Mouse (Mus musculus): ENCODE measurements at regions not wholly inside any gene's neighbourhood (a gene's known extent, or its start where the extent isn't known, plus 50 kb on each side); places are given as distances from the start of the nearest gene placed in this dataset.

DNA sequence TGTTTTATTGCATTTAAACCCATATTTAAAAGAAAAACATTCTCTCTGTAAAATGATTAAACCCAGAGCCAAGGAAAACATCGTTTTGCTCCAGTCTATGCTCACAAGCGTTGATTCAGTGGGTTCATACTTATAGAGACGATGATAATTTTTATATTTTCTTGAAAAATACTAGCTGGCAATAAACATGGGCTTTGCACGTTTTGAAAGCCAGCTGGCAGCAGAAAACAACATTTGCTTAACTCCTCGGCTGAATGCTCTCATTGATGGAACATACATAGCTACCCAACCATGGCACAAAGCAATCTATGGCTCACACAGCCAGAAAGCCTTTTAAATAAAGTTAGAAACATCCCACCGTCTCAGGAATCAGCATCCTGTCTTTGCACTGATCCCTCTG is 366.5 kb downstream of the Rapgef2 start:
- no peaks in the 10 kb centered on the region for H3K27me3 ChIP-seq (ENCODE audit: insufficient read depth, low read length)
- H3K4me1 ChIP-seq (replicated peaks; ENCODE audit: low read depth, low read length) = no peaks in the 10 kb centered on the region
- H3K9me3 ChIP-seq (ENCODE audit: low read length) = no peaks in the 10 kb centered on the region
- no peak overlapping the region for H3K4me3 ChIP-seq (replicated peaks; ENCODE audit: low read length)
- no peak for TF ChIP-seq NANOG (IDR thresholded peaks at IDR 0.05; ENCODE audit: borderline replicate concordance, low read length)
- TF ChIP-seq CTCF (conservative IDR thresholded peaks at IDR 0.05; ENCODE audit: low read length) = no peak
- TF ChIP-seq POU5F1 (IDR thresholded peaks at IDR 0.05; ENCODE audit: borderline replicate concordance, low read length) = no peak
- H3K36me3 ChIP-seq (ENCODE audit: insufficient read depth, low read length) = no peaks in the 10 kb centered on the region

DNA sequence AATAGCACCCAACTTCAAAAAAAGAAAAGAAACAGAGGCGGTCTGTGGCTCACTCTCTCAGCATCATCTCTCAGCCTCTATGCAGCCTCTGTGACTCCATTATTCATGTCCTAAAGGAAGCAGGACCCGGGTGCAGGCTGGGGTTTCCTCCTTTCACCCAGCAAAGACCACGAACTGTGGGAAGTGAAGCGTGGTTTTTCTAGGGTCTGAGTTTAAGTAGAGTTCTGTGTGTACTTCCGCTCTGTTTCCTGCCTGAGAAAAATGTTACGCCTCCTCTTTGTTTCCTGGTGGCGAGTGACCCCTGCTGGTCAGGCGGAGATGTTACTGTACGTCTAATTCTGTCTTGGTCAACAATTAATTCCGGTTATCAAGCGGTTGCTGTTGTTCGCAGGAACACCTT is 366.9 kb downstream of the Rapgef2 start:
- no peaks in the 10 kb centered on the region for H3K36me3 ChIP-seq (ENCODE audit: insufficient read depth, low read length)
- H3K27me3 ChIP-seq (ENCODE audit: insufficient read depth, low read length) = no peaks in the 10 kb centered on the region
- no peaks in the 10 kb centered on the region for H3K9me3 ChIP-seq (ENCODE audit: low read length)
- H3K4me3 ChIP-seq (replicated peaks; ENCODE audit: low read length) = no peak overlapping the region
- H3K4me1 ChIP-seq (replicated peaks; ENCODE audit: low read depth, low read length) = no peaks in the 10 kb centered on the region
- peak; percentile 90 for TF ChIP-seq CTCF (conservative IDR thresholded peaks at IDR 0.05; ENCODE audit: low read length)
- TF ChIP-seq POU5F1 (IDR thresholded peaks at IDR 0.05; ENCODE audit: borderline replicate concordance, low read length) = no peak

DNA sequence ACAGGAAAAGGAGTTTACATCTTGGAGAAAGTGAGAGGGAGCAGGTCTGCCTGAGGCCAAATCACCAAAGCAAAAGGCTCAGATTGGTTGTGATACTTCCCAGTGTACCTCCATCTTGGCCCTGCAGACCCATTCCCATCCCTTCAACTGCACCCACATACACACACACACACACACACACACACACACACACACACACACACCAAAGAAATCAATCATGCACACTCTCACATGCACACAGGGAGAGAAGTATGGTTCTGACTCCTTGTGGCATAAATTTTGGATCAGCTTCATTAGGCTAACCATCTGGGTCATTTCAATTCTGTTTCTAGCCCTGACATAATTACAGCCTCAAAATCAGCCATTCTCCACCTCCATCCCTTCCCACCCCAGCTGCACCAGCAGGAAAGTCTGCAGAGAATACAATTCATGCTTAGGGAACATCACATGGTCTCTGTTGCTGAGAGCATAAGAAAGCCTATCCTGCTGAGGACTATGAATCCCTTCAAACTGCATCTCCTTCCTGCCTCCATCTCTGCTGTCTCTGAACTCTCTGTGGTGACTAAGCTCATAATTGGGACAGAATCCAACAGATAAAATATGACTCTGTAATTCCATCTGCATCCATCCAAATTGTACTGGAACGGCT is 378.0 kb downstream of the Rapgef2 start:
- TF ChIP-seq NANOG (IDR thresholded peaks at IDR 0.05; ENCODE audit: borderline replicate concordance, low read length) (no peak), POU5F1 (IDR thresholded peaks at IDR 0.05; ENCODE audit: borderline replicate concordance, low read length) (no peak)

DNA sequence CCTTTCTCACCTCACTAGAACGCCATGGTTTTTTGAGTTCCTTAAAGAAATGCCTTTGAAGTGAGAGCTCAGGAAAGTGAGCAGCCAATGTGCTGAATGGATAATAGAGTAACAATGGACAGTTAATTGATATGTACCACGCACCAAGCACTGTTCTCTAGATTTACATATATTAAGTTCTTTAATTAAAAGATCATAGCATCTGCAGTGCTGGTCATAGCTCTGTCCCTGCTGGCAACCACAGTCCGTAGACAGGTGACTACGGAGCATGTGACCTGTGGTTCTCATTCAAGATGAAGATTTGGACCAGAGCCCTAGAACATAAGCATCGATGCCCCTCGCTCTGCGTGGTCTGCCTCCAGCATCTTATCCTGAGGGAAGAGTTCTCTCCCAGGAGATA is 378.5 kb downstream of the Rapgef2 start:
- H3K4me1 ChIP-seq (replicated peaks; ENCODE audit: low read depth, low read length) = no peaks in the 10 kb centered on the region
- H3K27me3 ChIP-seq (ENCODE audit: insufficient read depth, low read length) = no peaks in the 10 kb centered on the region
- H3K9me3 ChIP-seq (ENCODE audit: low read length) = peaks cover 10% of the 10 kb centered on the region
- TF ChIP-seq NANOG (IDR thresholded peaks at IDR 0.05; ENCODE audit: borderline replicate concordance, low read length) = no peak
- TF ChIP-seq CTCF (conservative IDR thresholded peaks at IDR 0.05; ENCODE audit: low read length) = no peak
- TF ChIP-seq POU5F1 (IDR thresholded peaks at IDR 0.05; ENCODE audit: borderline replicate concordance, low read length) = no peak
- no peak overlapping the region for H3K4me3 ChIP-seq (replicated peaks; ENCODE audit: low read length)
- H3K36me3 ChIP-seq (ENCODE audit: insufficient read depth, low read length) = no peaks in the 10 kb centered on the region

More for the DNA sequence above, 378.0 kb downstream of the Rapgef2 start:
- H3K4me3 ChIP-seq (replicated peaks; ENCODE audit: low read length) = no peak overlapping the region
- no peaks in the 10 kb centered on the region for H3K27me3 ChIP-seq (ENCODE audit: insufficient read depth, low read length)
- no peaks in the 10 kb centered on the region for H3K4me1 ChIP-seq (replicated peaks; ENCODE audit: low read depth, low read length)
- no peaks in the 10 kb centered on the region for H3K36me3 ChIP-seq (ENCODE audit: insufficient read depth, low read length)
- peaks cover 10% of the 10 kb centered on the region for H3K9me3 ChIP-seq (ENCODE audit: low read length)

DNA sequence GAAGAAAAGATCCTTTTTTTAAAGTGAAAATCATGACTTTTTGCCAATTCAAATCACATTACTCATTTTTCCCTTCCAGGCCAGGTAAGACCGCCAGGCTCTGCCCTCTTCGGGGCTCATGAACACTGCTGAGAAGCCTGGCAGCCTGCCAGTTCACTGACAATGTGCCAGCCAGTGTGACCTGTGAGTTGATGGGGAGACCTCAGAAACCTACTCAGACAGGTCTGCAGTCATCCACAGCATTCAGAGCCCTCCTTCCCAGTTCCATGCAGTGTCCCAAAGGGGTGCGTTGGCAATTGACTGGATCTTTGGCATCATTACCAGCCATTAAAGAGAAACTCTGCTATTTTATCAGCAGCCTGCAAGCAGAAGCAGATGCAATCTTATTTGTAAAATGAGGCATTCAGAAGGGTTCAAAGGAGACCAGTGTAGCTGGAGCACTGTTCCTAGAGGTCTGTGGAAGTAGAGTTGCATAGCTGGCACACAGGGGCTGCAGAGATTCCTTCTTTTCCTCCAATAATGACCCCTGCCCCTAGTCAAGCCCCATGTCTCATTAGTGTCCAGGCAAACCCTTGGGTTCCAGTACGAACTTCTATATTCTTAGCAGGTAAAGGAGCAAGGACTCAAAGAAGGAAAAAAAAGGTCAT is 384.4 kb downstream of the Rapgef2 start:
- no peak overlapping the region for H3K4me3 ChIP-seq (replicated peaks; ENCODE audit: low read length)
- TF ChIP-seq POU5F1 (IDR thresholded peaks at IDR 0.05; ENCODE audit: borderline replicate concordance, low read length) = no peak
- TF ChIP-seq CTCF (conservative IDR thresholded peaks at IDR 0.05; ENCODE audit: low read length) = no peak
- no peak for TF ChIP-seq NANOG (IDR thresholded peaks at IDR 0.05; ENCODE audit: borderline replicate concordance, low read length)
- H3K4me1 ChIP-seq (replicated peaks; ENCODE audit: low read depth, low read length) = no peaks in the 10 kb centered on the region
- H3K9me3 ChIP-seq (ENCODE audit: low read length) = no peaks in the 10 kb centered on the region
- no peaks in the 10 kb centered on the region for H3K27me3 ChIP-seq (ENCODE audit: insufficient read depth, low read length)
- H3K36me3 ChIP-seq (ENCODE audit: insufficient read depth, low read length) = no peaks in the 10 kb centered on the region

DNA sequence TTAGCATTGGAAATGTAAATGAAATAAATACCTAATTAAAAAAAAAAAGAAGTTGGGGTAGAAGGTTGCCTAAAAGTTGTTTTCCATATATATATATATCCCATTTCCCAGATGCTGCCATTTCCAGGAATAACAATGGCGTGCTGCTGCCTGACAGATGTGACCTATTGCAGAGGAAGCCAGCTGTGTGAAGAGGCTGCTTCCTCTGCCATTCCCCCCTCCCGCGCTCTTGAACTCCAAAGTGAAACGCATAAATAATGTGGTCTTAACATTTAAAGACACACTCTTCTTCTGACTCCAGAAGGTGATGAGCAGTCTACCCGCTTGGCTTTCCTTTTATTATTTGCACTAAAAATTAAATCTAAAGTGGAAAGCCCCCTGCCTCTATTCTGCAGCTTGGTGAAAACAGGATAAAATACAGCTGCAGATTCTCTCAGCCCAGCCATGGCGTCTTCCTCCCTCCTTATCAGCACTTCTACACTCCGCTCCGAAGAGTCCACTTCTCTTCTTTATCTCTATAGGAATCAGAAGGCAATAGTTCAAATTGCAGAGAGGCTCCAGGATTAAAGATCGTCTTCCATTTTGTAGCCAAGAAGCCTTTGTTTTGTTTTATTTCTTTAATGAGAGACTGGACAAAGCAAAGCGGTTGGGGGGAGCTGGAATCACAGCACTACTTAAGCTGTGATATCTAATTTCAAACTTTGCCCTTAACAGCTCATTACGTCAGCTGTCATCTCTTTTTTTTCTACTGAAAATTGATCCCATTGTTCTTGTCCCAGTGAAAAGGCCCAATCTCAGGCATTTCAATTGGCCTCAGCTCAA is 385.1 kb downstream of the Rapgef2 start:
- Histone ChIP-seq H3K4me1 (replicated peaks; ENCODE audit: low read depth, low read length) (no peaks in the 10 kb centered on the region), H3K27me3 (ENCODE audit: insufficient read depth, low read length) (no peaks in the 10 kb centered on the region), H3K4me3 (replicated peaks; ENCODE audit: low read length) (no peak overlapping the region), H3K36me3 (ENCODE audit: insufficient read depth, low read length) (no peaks in the 10 kb centered on the region), H3K9me3 (ENCODE audit: low read length) (no peaks in the 10 kb centered on the region)
- TF ChIP-seq POU5F1 (IDR thresholded peaks at IDR 0.05; ENCODE audit: borderline replicate concordance, low read length) (no peak), CTCF (conservative IDR thresholded peaks at IDR 0.05; ENCODE audit: low read length) (no peak), NANOG (IDR thresholded peaks at IDR 0.05; ENCODE audit: borderline replicate concordance, low read length) (no peak)

DNA sequence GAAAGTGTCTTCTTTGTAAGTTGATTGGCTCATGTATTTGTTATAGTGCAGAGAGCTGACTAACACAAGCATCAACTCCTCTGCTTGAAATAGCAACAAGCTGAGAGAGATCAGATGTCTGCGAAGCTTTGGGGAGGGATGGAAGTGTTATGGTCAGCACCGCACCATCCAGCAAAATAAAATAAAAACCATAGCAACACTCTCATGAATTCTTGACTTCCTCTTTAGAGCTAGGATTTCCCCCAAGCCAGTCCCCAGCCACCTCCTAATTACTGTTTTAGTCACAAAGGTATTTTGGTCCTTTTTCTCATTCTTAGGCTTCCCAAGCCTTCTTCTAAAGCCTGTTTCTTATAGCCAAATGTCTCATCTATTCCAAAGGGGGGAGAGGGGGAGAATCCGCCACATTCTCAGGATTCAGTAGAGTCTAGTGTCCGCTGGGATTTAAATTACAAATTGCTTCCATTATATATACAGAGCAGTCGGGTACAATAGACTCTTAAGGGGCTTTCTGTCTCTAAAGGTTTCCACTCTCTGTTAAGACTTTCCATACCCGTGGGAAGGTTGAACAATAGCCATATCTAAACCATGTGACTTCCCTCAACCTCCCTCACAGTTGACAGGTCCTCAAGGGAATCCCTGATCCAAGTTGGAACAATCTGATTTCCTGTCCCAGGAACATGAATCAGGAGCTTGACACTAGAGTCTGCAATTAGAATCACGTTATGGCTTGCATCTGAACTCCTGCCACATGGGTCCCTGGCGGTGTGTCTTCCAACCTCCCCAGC is 386.7 kb downstream of the Rapgef2 start:
- no peak overlapping the region for H3K4me3 ChIP-seq (replicated peaks; ENCODE audit: low read length)
- H3K27me3 ChIP-seq (ENCODE audit: insufficient read depth, low read length) = no peaks in the 10 kb centered on the region
- no peaks in the 10 kb centered on the region for H3K9me3 ChIP-seq (ENCODE audit: low read length)
- H3K36me3 ChIP-seq (ENCODE audit: insufficient read depth, low read length) = no peaks in the 10 kb centered on the region
- TF ChIP-seq NANOG (IDR thresholded peaks at IDR 0.05; ENCODE audit: borderline replicate concordance, low read length) = no peak
- TF ChIP-seq CTCF (conservative IDR thresholded peaks at IDR 0.05; ENCODE audit: low read length) = no peak
- no peak for TF ChIP-seq POU5F1 (IDR thresholded peaks at IDR 0.05; ENCODE audit: borderline replicate concordance, low read length)
- no peaks in the 10 kb centered on the region for H3K4me1 ChIP-seq (replicated peaks; ENCODE audit: low read depth, low read length)

DNA sequence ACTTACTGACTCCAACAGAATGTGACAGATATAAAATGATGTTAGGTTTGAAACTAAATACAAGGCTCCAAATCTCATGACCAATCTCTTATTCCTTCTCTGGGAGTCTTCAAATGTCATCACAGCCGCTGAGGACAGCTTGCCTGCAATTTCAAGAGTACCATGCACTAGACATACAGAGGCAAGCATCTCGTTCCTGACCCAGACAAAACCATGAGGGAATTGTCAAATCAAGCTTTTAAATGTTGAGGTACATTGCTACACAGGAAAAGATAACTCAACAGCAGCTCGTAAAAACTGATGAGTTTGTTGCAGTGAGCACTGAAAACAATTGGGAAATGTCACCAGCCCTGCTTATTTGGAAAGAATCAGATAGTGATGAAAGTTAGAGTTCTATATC is 397.0 kb downstream of the Rapgef2 start:
- H3K9me3 ChIP-seq (ENCODE audit: low read length) = no peaks in the 10 kb centered on the region
- no peaks in the 10 kb centered on the region for H3K36me3 ChIP-seq (ENCODE audit: insufficient read depth, low read length)
- H3K4me1 ChIP-seq (replicated peaks; ENCODE audit: low read depth, low read length) = no peaks in the 10 kb centered on the region
- H3K27me3 ChIP-seq (ENCODE audit: insufficient read depth, low read length) = no peaks in the 10 kb centered on the region
- TF ChIP-seq CTCF (conservative IDR thresholded peaks at IDR 0.05; ENCODE audit: low read length) = no peak
- H3K4me3 ChIP-seq (replicated peaks; ENCODE audit: low read length) = no peak overlapping the region
